Mouse (Mus musculus) gastrocnemius, postnatal 14 days (tissue): ENCODE results near the gene Olfr1168. TPM values are rescaled to one million over a fixed set of nuclear protein-coding genes. Genes with fewer than 3 reads are reported as not detected.
"Not testable (repeated sequence)": the region's sequence is repeated elsewhere in the genome, so short reads cannot be mapped to it uniquely, and the experiment has no call there.

Experiments used
- DNase-seq: peaks from one replicate; pipeline ENCODE4 v3.0.0; 2021; ENCODE audit warnings: mixed read lengths
- intact Hi-C: fragments of 180-260 bp; cut with DNase I; formaldehyde crosslinking; loops from one replicate; pipeline ENCODE4 v1.15.1; 2025; ENCODE audit warnings: low total_unique reads
- long read RNA-seq, 2 experiments: library from polyadenylated mRNA; stranded (forward); transcript quantifications; one replicate each; pipeline ENCODE4 v2.0.0; 2021
- total RNA-seq, 2 experiments: library from RNA; stranded (reverse); gene quantifications; 2 replicates each; pipeline ENCODE4 v1.2.3; 2021

Gene Olfr1168
- not detected for total RNA-seq
- long read RNA-seq, experiment 1: 0 reads
- long read RNA-seq, experiment 2: 0 reads

DNA sequence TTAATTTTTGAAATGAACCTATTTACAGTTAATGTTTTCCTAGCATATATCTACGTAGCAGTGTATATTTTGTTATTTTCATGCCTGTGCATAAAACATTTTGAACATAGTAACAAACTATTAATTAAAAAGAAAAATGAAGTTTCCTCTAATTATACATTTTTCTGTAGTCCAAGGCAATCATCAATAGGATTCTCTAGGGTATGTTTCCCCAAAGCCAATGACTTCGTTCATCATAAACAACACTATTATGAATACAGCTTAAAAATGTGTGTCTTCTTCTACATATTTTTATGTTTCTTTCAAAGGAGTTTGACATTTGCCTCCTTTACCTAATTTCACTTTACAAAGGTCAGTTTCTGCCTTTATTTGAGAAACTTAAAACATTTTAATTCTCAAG is at the start of gene Olfr1168:
Gene Olfr1168, plus strand, starts transcription at position 301 of the 400 bp plus-strand sequence.
- intact Hi-C loops: no loop called here
- DNase-seq: no peak

DNA sequence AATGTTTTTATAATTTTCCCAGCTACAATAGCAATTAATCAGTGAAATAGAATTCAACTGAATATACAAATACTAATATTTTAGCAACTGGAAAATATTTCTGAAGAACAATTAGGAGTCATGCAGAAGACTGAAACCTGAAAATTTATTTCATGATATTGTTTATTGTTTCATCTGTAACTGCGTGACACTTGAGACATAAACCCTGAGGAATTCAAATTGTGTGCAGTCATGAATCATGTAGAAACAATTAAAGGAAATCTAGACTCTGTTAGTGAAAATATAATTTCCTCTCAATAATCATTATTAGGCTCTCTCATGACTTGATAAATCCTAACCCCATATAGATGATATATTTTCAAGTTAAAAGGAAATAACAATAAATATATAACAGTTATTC is 26.6 kb upstream of the Olfr1168 start, which contains the start of gene Olfr1167:
Gene Olfr1167, minus strand, starts transcription at position 101 of the 400 bp plus-strand sequence.
- intact Hi-C loops, DNase-seq: not testable (repeated sequence)

DNA sequence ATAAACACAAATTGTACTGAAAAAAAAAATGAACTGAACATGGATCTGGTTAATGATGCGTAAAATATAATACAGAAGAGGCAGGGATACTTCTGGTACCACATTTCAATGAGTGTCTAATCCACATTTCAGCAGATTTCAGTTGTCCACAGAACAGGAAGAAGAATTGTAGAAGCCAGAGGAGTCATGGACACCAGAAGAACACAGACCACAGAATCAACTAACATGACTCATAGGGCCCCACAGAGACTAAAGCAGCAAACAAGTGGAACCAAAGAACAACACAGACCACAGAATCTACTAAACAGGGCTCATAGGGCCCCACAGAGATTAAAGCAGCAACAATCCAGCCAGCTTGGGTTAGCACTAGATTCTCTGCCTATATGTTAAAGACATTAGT is 39.1 kb downstream of the Olfr1168 start:
- intact Hi-C loops: no loop called here
- DNase-seq: no peak

DNA sequence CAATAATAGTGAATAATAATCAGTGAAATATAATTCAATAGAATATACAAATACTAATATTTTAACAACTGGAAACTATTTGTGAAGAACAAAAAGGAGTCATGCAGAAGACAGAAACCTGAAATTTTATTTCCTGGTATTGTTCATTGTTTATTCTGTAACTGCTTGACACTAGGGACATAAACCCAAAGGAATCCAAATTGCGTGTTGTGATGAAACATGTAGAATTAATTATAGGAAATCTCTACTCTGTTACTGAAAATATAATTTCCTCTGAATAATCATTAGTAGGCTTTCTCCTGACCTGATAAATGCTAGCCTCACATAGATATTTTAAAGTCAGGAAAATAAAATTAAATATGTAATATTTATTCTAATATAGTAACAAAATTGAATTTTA is 46.6 kb downstream of the Olfr1168 start, which contains the start of gene Olfr1170:
Gene Olfr1170, minus strand, starts transcription at position 101 of the 400 bp plus-strand sequence.
- no peak for DNase-seq
- intact Hi-C loops: no loop called here

Other genes with a start within 250 kb of the Olfr1168 start
- gene Olfr1155, start 236.7 kb upstream of the Olfr1168 start, total RNA-seq: not detected
- gene Olfr1156, start 228.8 kb upstream of the Olfr1168 start, total RNA-seq: not detected
- not detected for gene Olfr1157, start 213.6 kb upstream of the Olfr1168 start, total RNA-seq
- gene Olfr74, start 207.2 kb upstream of the Olfr1168 start, total RNA-seq: not detected
- not detected for gene Olfr1158, start 191.8 kb upstream of the Olfr1168 start, total RNA-seq
- not detected for gene Olfr1160, start 173.6 kb upstream of the Olfr1168 start, total RNA-seq
- gene Olfr1161, start 159.1 kb upstream of the Olfr1168 start, total RNA-seq: not detected
- gene Olfr73, start 144.2 kb upstream of the Olfr1168 start, total RNA-seq: not detected
- not detected for gene Olfr1162, start 130.8 kb upstream of the Olfr1168 start, total RNA-seq
- gene Olfr1163, start 110.0 kb upstream of the Olfr1168 start, total RNA-seq: not detected
- not detected for gene Olfr1164, start 87.9 kb upstream of the Olfr1168 start, total RNA-seq
- not detected for gene Olfr1166, start 53.6 kb upstream of the Olfr1168 start, total RNA-seq
- not detected for gene Olfr1167, start 26.7 kb upstream of the Olfr1168 start, total RNA-seq
- not detected for gene Olfr1170, start 46.5 kb downstream of the Olfr1168 start, total RNA-seq
- not detected for gene Olfr1173, start 98.0 kb downstream of the Olfr1168 start, total RNA-seq
- not detected for gene Olfr1174-ps, start 133.3 kb downstream of the Olfr1168 start, total RNA-seq
- not detected for gene Olfr1175-ps, start 145.3 kb downstream of the Olfr1168 start, total RNA-seq
- gene Olfr1176, start 154.8 kb downstream of the Olfr1168 start, total RNA-seq: not detected
- gene Olfr1177-ps, start 164.6 kb downstream of the Olfr1168 start, total RNA-seq: not detected
- gene Olfr1178, start 205.2 kb downstream of the Olfr1168 start, total RNA-seq: not detected
- not detected for gene Olfr1179, start 224.6 kb downstream of the Olfr1168 start, total RNA-seq
- not detected for gene Olfr1180, start 237.3 kb downstream of the Olfr1168 start, total RNA-seq
- not detected for gene Olfr1181, start 244.3 kb downstream of the Olfr1168 start, total RNA-seq